Mouse (Mus musculus): ENCODE results near the gene E2f1.

- no peak for TF ChIP-seq ZNF384 (IDR thresholded peaks at IDR 0.05; ENCODE audit: low read depth, low read length)
- TF ChIP-seq POLR2AphosphoS2 (IDR thresholded peaks at IDR 0.05; ENCODE audit: low read depth, low read length), result no peak
- no peak for TF ChIP-seq HCFC1 (IDR thresholded peaks at IDR 0.05; ENCODE audit: low read depth, low read length)
- no peak for TF ChIP-seq POLR2A (IDR thresholded peaks at IDR 0.05; ENCODE audit: low read depth, low read length)
These were observed 31.6 kb upstream of the E2f1 start for GRCm38 (mm10) chr2:154601324-154601723.

All from CH12.LX (cell line).